Mouse (Mus musculus) erythroblast, embryonic 14.5 days (primary cell): Measurements from ENCODE around the gene Ntn3.

Source experiments
- GATA1 ChIP-seq: IDR thresholded peaks from 2 replicates; pipeline ENCODE4 v1.6.1; 2012; ENCODE audit warnings: low read length, inconsistent platforms, mixed read lengths
- TAL1 ChIP-seq: IDR thresholded peaks from 3 replicates; pipeline ENCODE4 v1.6.1; 2012; ENCODE audit warnings: low read length, inconsistent platforms, mixed read lengths

DNA sequence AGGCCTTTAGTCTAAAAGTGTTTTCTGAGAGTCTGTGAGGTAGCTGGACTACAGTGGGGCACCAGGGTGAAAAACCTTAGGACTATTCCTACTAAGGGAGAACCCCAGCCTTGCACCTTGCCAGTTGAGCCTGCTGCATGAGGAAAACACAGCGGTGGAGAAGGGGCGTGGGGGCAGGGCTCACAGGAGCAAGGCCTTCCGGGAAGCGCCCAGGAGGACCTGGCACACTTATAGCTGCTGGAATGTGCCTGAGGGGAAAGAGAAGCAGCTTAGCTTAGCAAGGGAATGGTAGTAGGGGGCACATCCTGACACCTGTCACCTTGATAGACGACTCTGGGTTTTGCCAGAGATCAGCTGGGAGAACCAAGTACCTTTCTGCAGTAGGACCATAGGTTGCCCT lies 47.9 kb downstream of the Ntn3 start:
- no peak for TF ChIP-seq TAL1
- TF ChIP-seq GATA1: no peak
